Mouse (Mus musculus): Measurements from ENCODE around the gene Tnfsf14. TPM values are rescaled to one million over a fixed set of nuclear protein-coding genes. Genes with fewer than 3 reads are reported as not detected.

Tnfsf14 gene
- polyA plus RNA-seq, 1 experiment from 2014 or later = 0.15 TPM

GRCm38 (mm10) chr17:57148343-57148742 is 45.6 kb downstream of the Tnfsf14 start:
- WGBS = 59% methylated on average over 4 of the region's 4 CpGs
- Histone ChIP-seq H3K36me3 (no peaks in the 10 kb centered on the region), H3K9me3 (replicated peaks) (no peaks in the 10 kb centered on the region; the same call in 1 of the 2 replicates), H3K4me1 (peaks cover 9% of the 10 kb centered on the region), H3K27me3 (ENCODE audit: low read depth, poor library complexity, severe bottlenecking) (peaks cover 60% of the 10 kb centered on the region), H3K4me3 (no peak overlapping the region), H3K27ac (no peak overlapping the region)
- no peak for DNase-seq (ENCODE audit: low spot score)

DNA sequence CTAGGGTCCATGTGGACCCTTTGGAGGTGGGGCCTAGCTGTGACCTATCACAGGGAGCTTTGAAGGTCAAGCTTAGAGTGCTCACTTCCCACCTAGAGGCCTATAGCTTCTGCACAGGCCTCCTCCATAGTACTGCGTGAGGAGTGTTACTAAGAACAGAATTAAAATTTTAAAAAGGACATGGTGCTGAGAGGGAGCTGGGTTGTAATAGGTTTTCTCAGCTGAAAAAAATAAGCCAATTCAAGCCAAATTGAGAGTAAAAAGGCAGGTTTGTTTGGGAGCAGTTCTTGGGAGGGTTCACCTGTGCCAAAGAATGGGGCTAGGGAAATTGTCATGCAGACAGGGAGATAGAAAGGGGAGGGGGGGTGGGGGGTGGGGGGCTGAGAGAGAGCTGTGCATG is 48.9 kb downstream of the Tnfsf14 start:
- Histone ChIP-seq H3K27ac (no peak overlapping the region), H3K4me1 (peaks cover 9% of the 10 kb centered on the region), H3K4me3 (no peak overlapping the region), H3K36me3 (no peaks in the 10 kb centered on the region), H3K27me3 (ENCODE audit: low read depth, poor library complexity, severe bottlenecking) (peaks cover 45% of the 10 kb centered on the region), H3K9me3 (replicated peaks) (no peaks in the 10 kb centered on the region)
- WGBS = 54% methylated on average over 1 of the region's 1 CpGs
- DNase-seq (ENCODE audit: low spot score) = no peak

DNA sequence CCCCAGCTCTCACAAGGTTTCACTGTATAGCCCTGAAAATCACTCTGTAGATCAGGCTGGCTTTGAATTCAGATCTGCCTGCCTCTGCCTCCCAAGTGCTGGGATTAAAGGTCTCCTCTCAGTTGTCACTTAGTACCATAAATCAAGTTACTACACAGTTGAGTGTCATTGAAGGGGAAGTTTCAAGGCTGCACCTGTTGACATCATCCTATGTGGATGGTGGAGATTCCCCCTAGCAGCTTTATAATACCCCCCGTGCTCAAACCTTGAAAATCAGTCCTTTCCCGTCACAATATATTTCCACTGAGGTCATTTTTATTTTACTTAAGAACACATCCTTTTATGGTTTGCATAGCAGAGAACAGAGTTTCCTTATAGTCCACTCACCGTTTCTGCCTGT is 50.3 kb downstream of the Tnfsf14 start:
- WGBS = 86% methylated on average over 3 of the region's 3 CpGs
- H3K4me3 ChIP-seq = no peak overlapping the region
- H3K4me1 ChIP-seq = no peaks in the 10 kb centered on the region
- H3K27me3 ChIP-seq (ENCODE audit: low read depth, poor library complexity, severe bottlenecking) = peaks cover 34% of the 10 kb centered on the region
- no peak overlapping the region for H3K27ac ChIP-seq
- no peaks in the 10 kb centered on the region for H3K9me3 ChIP-seq (replicated peaks)
- DNase-seq (ENCODE audit: low spot score) = no peak
- H3K36me3 ChIP-seq = no peaks in the 10 kb centered on the region

DNA sequence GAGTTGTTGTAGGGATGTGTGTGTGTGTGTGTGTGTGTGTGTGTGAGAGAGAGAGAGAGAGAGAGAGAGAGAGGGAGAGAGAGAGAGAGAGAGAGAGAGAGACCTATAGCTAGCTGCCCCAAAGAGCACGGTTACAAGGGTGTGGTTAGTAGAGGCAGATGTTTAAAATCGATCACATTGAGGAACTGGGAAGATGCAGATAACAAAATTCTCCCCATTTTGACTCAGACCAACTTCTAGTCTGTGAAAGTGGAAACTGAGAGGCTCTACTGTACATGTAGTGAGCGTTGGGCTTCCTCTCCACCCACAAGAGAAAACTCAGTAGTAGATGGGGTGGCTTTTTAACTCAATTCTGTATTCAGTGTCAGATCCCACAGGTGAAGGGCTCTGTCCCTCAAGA is 54.3 kb downstream of the Tnfsf14 start:
- Histone ChIP-seq H3K4me1 (no peaks in the 10 kb centered on the region), H3K27ac (no peak overlapping the region), H3K9me3 (replicated peaks) (no peaks in the 10 kb centered on the region), H3K4me3 (no peak overlapping the region), H3K36me3 (no peaks in the 10 kb centered on the region), H3K27me3 (ENCODE audit: low read depth, poor library complexity, severe bottlenecking) (0 out of 2 replicates have a peak, but pooled peaks cover 5% of the 10 kb centered on the region)
- WGBS = 91% methylated on average over 3 of the region's 3 CpGs
- no peak for DNase-seq (ENCODE audit: low spot score)

Small RNA genes lying within 50 kb of the gene (microRNA-seq; reads per million reads assigned to microRNA genes)
- not detected for gene Mir6978

Other genes starting within 250 kb of the Tnfsf14 start
- not detected in 2 replicates for gene Acer1, start 212.1 kb downstream of the Tnfsf14 start, polyA plus RNA-seq (2016; fragmentation: Nextera tagmentation; extraction: Ambion mirVana)
- gene Clpp, start 203.9 kb downstream of the Tnfsf14 start, polyA plus RNA-seq (2016; fragmentation: Nextera tagmentation; extraction: Ambion mirVana) = 189 and 200 TPM in 2 replicates
- 44.2 and 44.9 TPM in 2 replicates for gene Alkbh7, start 196.8 kb downstream of the Tnfsf14 start, polyA plus RNA-seq (2016; fragmentation: Nextera tagmentation; extraction: Ambion mirVana)
- not detected in 2 replicates for gene Pspn, start 194.2 kb downstream of the Tnfsf14 start, polyA plus RNA-seq (2016; fragmentation: Nextera tagmentation; extraction: Ambion mirVana)
- gene Gtf2f1, start 182.9 kb downstream of the Tnfsf14 start, polyA plus RNA-seq (2016; fragmentation: Nextera tagmentation; extraction: Ambion mirVana) = 76.4 and 80.8 TPM in 2 replicates
- 0.20 and 0.45 TPM in 2 replicates for gene Gm17949, start 182.7 kb downstream of the Tnfsf14 start, polyA plus RNA-seq (2016; fragmentation: Nextera tagmentation; extraction: Ambion mirVana)
- 47.0 and 48.8 TPM in 2 replicates for gene Khsrp, start 162.7 kb downstream of the Tnfsf14 start, polyA plus RNA-seq (2016; fragmentation: Nextera tagmentation; extraction: Ambion mirVana)
- not detected in 2 replicates for gene Slc25a41, start 152.5 kb downstream of the Tnfsf14 start, polyA plus RNA-seq (2016; fragmentation: Nextera tagmentation; extraction: Ambion mirVana)
- 1.9 and 2.7 TPM in 2 replicates for gene Crb3, start 135.1 kb downstream of the Tnfsf14 start, polyA plus RNA-seq (2016; fragmentation: Nextera tagmentation; extraction: Ambion mirVana)
- 2.5 and 3.9 TPM in 2 replicates for gene Slc25a23, start 134.3 kb downstream of the Tnfsf14 start, polyA plus RNA-seq (2016; fragmentation: Nextera tagmentation; extraction: Ambion mirVana)
- 0.66 and 0.97 TPM in 2 replicates for gene Dennd1c, start 115.7 kb downstream of the Tnfsf14 start, polyA plus RNA-seq (2016; fragmentation: Nextera tagmentation; extraction: Ambion mirVana)
- gene Tubb4a, start 106.4 kb downstream of the Tnfsf14 start, polyA plus RNA-seq (2016; fragmentation: Nextera tagmentation; extraction: Ambion mirVana) = 3.3 and 5.4 TPM in 2 replicates
- 7.4 and 7.8 TPM in 2 replicates for gene Tnfsf9, start 88.9 kb downstream of the Tnfsf14 start, polyA plus RNA-seq (2016; fragmentation: Nextera tagmentation; extraction: Ambion mirVana)
- not detected in 2 replicates for gene Cd70, start 44.4 kb downstream of the Tnfsf14 start, polyA plus RNA-seq (2016; fragmentation: Nextera tagmentation; extraction: Ambion mirVana)
- 0.03 and 0.15 TPM in 2 replicates for gene C3, start 34.0 kb upstream of the Tnfsf14 start, polyA plus RNA-seq (2016; fragmentation: Nextera tagmentation; extraction: Ambion mirVana)
- gene Gpr108, start 54.3 kb upstream of the Tnfsf14 start, polyA plus RNA-seq (2016; fragmentation: Nextera tagmentation; extraction: Ambion mirVana) = 24.7 and 26.7 TPM in 2 replicates
- gene Trip10, start 55.3 kb upstream of the Tnfsf14 start, polyA plus RNA-seq (2016; fragmentation: Nextera tagmentation; extraction: Ambion mirVana) = 34.7 and 42.9 TPM in 2 replicates
- 1.1 and 1.3 TPM in 2 replicates for gene Vav1, start 84.9 kb upstream of the Tnfsf14 start, polyA plus RNA-seq (2016; fragmentation: Nextera tagmentation; extraction: Ambion mirVana)
- gene Adgre1, start 164.5 kb upstream of the Tnfsf14 start, polyA plus RNA-seq (2016; fragmentation: Nextera tagmentation; extraction: Ambion mirVana) = 0.74 and 1.0 TPM in 2 replicates

Data from limb, embryonic 10.5 days (tissue).